Mouse (Mus musculus) liver, adult 2 months (tissue): Measurements from ENCODE around the gene Nckap1.

Experiments used
- CTCF ChIP-seq: fragments of 200-500 bp; IDR thresholded peaks from 2 replicates; pipeline ENCODE4 v1.5.1; 2011; ENCODE audit warnings: low read depth, low read length, control low read depth
- POLR2A ChIP-seq: fragments of 200-500 bp; IDR thresholded peaks from 2 replicates; pipeline ENCODE4 v1.6.1; 2011; ENCODE audit warnings: low read length, control low read depth; ENCODE audit not compliant: insufficient read depth; ENCODE audit errors: extremely low read depth

DNA sequence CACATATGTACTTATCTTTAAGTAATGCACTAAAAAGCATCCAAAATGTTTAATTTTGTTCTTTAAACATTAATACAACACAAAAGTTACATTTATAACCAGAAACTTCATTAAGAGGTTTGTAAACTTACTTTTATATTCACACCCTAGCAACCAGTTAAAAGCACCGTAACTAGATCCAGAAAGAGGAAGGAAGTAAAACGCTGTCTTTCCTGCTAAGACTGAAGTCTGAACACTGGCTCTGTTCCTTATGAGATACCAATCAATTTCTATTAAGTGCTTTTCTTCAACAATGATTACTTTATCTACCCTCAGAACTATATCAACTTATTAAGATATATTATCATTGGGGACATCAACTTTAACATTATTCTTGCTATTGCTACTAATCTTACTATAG, 44.6 kb downstream of the Nckap1 start:
- no peak for TF ChIP-seq POLR2A
- no peak for TF ChIP-seq CTCF
